Mouse (Mus musculus): ENCODE measurements around the gene Ece1.

- no peak for TF ChIP-seq CTCF (IDR thresholded peaks at IDR 0.05; ENCODE audit: low read depth, low read length)
- TF ChIP-seq GATA1 (IDR thresholded peaks at IDR 0.05; ENCODE audit: borderline replicate concordance, low read length), result no peak
- TF ChIP-seq GATA2 (IDR thresholded peaks at IDR 0.05; ENCODE audit: borderline replicate concordance, low read depth, low read length), result no peak
Observed at GRCm38 (mm10) chr4:137993821-137994561, 132.0 kb downstream of the Ece1 start.

Data from G1E (cell line).